Mouse (Mus musculus): ENCODE measurements around the gene Ppara. TPM values are rescaled to one million over a fixed set of nuclear protein-coding genes. Genes with fewer than 3 reads are reported as not detected.
"Not testable (repeated sequence)": the region's sequence is repeated elsewhere in the genome, so short reads cannot be mapped to it uniquely, and the experiment has no call there.

Ppara gene
- polyA plus RNA-seq, 1 experiment from 2014 or later = 10.6 TPM

DNA sequence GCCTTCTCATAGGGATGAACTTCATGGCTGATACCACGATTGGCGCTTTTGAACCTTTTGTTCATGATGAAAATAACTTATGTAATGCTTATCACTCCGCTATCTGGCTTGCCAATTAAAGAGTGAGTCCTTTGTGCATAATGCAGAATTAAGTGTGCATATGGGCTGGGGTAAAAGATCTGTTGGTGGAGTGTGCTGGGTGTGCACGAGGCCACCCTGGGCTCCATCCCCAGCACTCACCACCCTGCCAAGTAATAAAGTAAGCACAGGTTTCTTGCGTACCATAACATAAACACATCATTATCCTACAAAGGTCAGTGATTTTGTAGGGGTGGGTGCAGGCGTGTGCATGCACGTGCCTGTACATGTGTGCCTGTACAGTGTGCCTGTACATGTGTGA, 40.2 kb downstream of the Ppara start:
- WGBS = 81% methylated on average over 7 of the region's 7 CpGs
- no peak overlapping the region for H3K27ac ChIP-seq (replicated peaks in 1 of 2; ENCODE audit: control insufficient read depth in 1 of 2, insufficient read depth in 1 of 2, low read depth in 2 of 2, low read length in 2 of 2)
- no peak overlapping the region for H3K9ac ChIP-seq (ENCODE audit: low read length)

GRCm38 (mm10) chr15:85776241-85776640, 41.5 kb downstream of the Ppara start:
- Histone ChIP-seq H3K36me3 (ENCODE audit: control insufficient read depth, insufficient read depth, low read length) (no peaks in the 10 kb centered on the region), H3K27ac (replicated peaks in 1 of 2; ENCODE audit: control insufficient read depth in 1 of 2, insufficient read depth in 1 of 2, low read depth in 2 of 2, low read length in 2 of 2) (no peak overlapping the region), H3K9ac (ENCODE audit: low read length) (no peak overlapping the region), H3K4me1 (ENCODE audit: control insufficient read depth in 2 of 2, insufficient read depth in 2 of 2, low read length in 2 of 2) (0 out of 4 replicates have a peak, but pooled peaks cover 0 to 4% of the 10 kb centered on the region in 2 experiments), H3K4me3 (ENCODE audit: control insufficient read depth in 1 of 2, insufficient read depth in 1 of 2, low read depth in 1 of 2, low read length in 2 of 2) (no peak overlapping the region), H3K9me3 (ENCODE audit: control insufficient read depth, low read length) (no peaks in the 10 kb centered on the region), H3K4me2 (ENCODE audit: low read length) (no peak overlapping the region), H3K27me3 (ENCODE audit: control insufficient read depth, insufficient read depth, low read length) (no peaks in the 10 kb centered on the region)
- 68% methylated on average over 2 of the region's 2 CpGs for WGBS
- no peak for ATAC-seq (ENCODE audit: insufficient number of reproducible peaks, insufficient read depth, low FRiP score, low read depth)

More for the DNA sequence above, 40.2 kb downstream of the Ppara start:
- no peaks in the 10 kb centered on the region for H3K36me3 ChIP-seq (ENCODE audit: control insufficient read depth, insufficient read depth, low read length)
- ATAC-seq (ENCODE audit: insufficient number of reproducible peaks, insufficient read depth, low FRiP score, low read depth) = no peak
- H3K4me2 ChIP-seq (ENCODE audit: low read length) = no peak overlapping the region
- H3K27me3 ChIP-seq (ENCODE audit: control insufficient read depth, insufficient read depth, low read length) = no peaks in the 10 kb centered on the region; the same call in 1 of the 2 replicates
- H3K4me1 ChIP-seq (ENCODE audit: control insufficient read depth in 2 of 2, insufficient read depth in 2 of 2, low read length in 2 of 2) = 0 out of 4 replicates have a peak, but pooled peaks cover 0 to 4% of the 10 kb centered on the region in 2 experiments
- no peak overlapping the region for H3K4me3 ChIP-seq (ENCODE audit: control insufficient read depth in 1 of 2, insufficient read depth in 1 of 2, low read depth in 1 of 2, low read length in 2 of 2)
- H3K9me3 ChIP-seq (ENCODE audit: control insufficient read depth, low read length) = no peaks in the 10 kb centered on the region

GRCm38 (mm10) chr15:85776771-85777170, 42.0 kb downstream of the Ppara start:
- Histone ChIP-seq H3K4me1 (ENCODE audit: control insufficient read depth in 2 of 2, insufficient read depth in 2 of 2, low read length in 2 of 2) (0 out of 4 replicates have a peak, but pooled peaks cover 0 to 4% of the 10 kb centered on the region in 2 experiments), H3K27ac (replicated peaks in 1 of 2; ENCODE audit: control insufficient read depth in 1 of 2, insufficient read depth in 1 of 2, low read depth in 2 of 2, low read length in 2 of 2) (no peak overlapping the region), H3K36me3 (ENCODE audit: control insufficient read depth, insufficient read depth, low read length) (no peaks in the 10 kb centered on the region), H3K27me3 (ENCODE audit: control insufficient read depth, insufficient read depth, low read length) (no peaks in the 10 kb centered on the region), H3K9me3 (ENCODE audit: control insufficient read depth, low read length) (no peaks in the 10 kb centered on the region), H3K9ac (ENCODE audit: low read length) (no peak overlapping the region), H3K4me2 (ENCODE audit: low read length) (no peak overlapping the region), H3K4me3 (ENCODE audit: control insufficient read depth in 1 of 2, insufficient read depth in 1 of 2, low read depth in 1 of 2, low read length in 2 of 2) (no peak overlapping the region)
- no peak for ATAC-seq (ENCODE audit: insufficient number of reproducible peaks, insufficient read depth, low FRiP score, low read depth)
- WGBS = 77% methylated on average over 5 of the region's 5 CpGs

GRCm38 (mm10) chr15:85778891-85779290, 44.1 kb downstream of the Ppara start:
- not testable (repeated sequence) for H3K9ac ChIP-seq (ENCODE audit: low read length); H3K4me1 ChIP-seq (ENCODE audit: control insufficient read depth in 2 of 2, insufficient read depth in 2 of 2, low read length in 2 of 2); H3K27ac ChIP-seq (replicated peaks in 1 of 2; ENCODE audit: control insufficient read depth in 1 of 2, insufficient read depth in 1 of 2, low read depth in 2 of 2, low read length in 2 of 2); H3K27me3 ChIP-seq (ENCODE audit: control insufficient read depth, insufficient read depth, low read length); H3K36me3 ChIP-seq (ENCODE audit: control insufficient read depth, insufficient read depth, low read length); ATAC-seq (ENCODE audit: insufficient number of reproducible peaks, insufficient read depth, low FRiP score, low read depth); H3K4me3 ChIP-seq (ENCODE audit: control insufficient read depth in 1 of 2, insufficient read depth in 1 of 2, low read depth in 1 of 2, low read length in 2 of 2); H3K4me2 ChIP-seq (ENCODE audit: low read length); H3K9me3 ChIP-seq (ENCODE audit: control insufficient read depth, low read length)
- WGBS = 78% methylated on average over 6 of the region's 6 CpGs

DNA sequence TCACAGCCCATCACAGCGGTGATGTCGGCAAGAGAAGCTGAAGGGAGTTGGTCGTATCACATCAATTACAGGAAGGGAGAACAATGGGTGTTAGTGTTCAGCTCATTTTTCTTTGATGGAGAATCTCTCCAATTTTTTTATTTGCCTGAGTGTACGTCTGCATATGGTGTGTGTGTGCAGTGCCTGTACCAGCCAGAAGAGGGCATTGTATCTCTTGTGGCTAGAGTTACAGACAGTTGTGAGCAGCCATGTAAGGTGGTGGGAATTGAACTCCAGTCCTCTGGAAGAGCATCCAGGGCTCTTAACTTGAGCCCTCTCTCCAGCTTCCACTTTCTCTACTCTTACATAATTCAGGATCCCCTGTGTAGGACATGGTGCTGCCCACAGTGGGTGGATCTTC, 48.4 kb downstream of the Ppara start:
- H3K36me3 ChIP-seq (ENCODE audit: control insufficient read depth, insufficient read depth, low read length) = no peaks in the 10 kb centered on the region
- H3K4me2 ChIP-seq (ENCODE audit: low read length) = no peak overlapping the region
- WGBS = 88% methylated on average over 4 of the region's 4 CpGs
- H3K4me3 ChIP-seq (ENCODE audit: control insufficient read depth in 1 of 2, insufficient read depth in 1 of 2, low read depth in 1 of 2, low read length in 2 of 2) = no peak overlapping the region
- no peak overlapping the region for H3K9ac ChIP-seq (ENCODE audit: low read length)
- H3K4me1 ChIP-seq (ENCODE audit: control insufficient read depth in 2 of 2, insufficient read depth in 2 of 2, low read length in 2 of 2) = peaks cover 8 to 11% of the 10 kb centered on the region in 2 experiments
- H3K9me3 ChIP-seq (ENCODE audit: control insufficient read depth, low read length) = no peaks in the 10 kb centered on the region
- no peak for ATAC-seq (ENCODE audit: insufficient number of reproducible peaks, insufficient read depth, low FRiP score, low read depth)
- no peak overlapping the region for H3K27ac ChIP-seq (replicated peaks in 1 of 2; ENCODE audit: control insufficient read depth in 1 of 2, insufficient read depth in 1 of 2, low read depth in 2 of 2, low read length in 2 of 2)
- H3K27me3 ChIP-seq (ENCODE audit: control insufficient read depth, insufficient read depth, low read length) = no peaks in the 10 kb centered on the region

GRCm38 (mm10) chr15:85784341-85784740, 49.6 kb downstream of the Ppara start:
- H3K9ac ChIP-seq (ENCODE audit: low read length) = no peak overlapping the region
- no peaks in the 10 kb centered on the region for H3K36me3 ChIP-seq (ENCODE audit: control insufficient read depth, insufficient read depth, low read length)
- peaks cover 16% of the 10 kb centered on the region in 2 experiments for H3K4me1 ChIP-seq (ENCODE audit: control insufficient read depth in 2 of 2, insufficient read depth in 2 of 2, low read length in 2 of 2)
- no peak overlapping the region for H3K27ac ChIP-seq (replicated peaks in 1 of 2; ENCODE audit: control insufficient read depth in 1 of 2, insufficient read depth in 1 of 2, low read depth in 2 of 2, low read length in 2 of 2)
- H3K4me2 ChIP-seq (ENCODE audit: low read length) = no peak overlapping the region
- no peak for ATAC-seq (ENCODE audit: insufficient number of reproducible peaks, insufficient read depth, low FRiP score, low read depth)
- no peaks in the 10 kb centered on the region for H3K9me3 ChIP-seq (ENCODE audit: control insufficient read depth, low read length)
- no peak overlapping the region for H3K4me3 ChIP-seq (ENCODE audit: control insufficient read depth in 1 of 2, insufficient read depth in 1 of 2, low read depth in 1 of 2, low read length in 2 of 2)
- H3K27me3 ChIP-seq (ENCODE audit: control insufficient read depth, insufficient read depth, low read length) = no peaks in the 10 kb centered on the region
- 80% methylated on average over 3 of the region's 3 CpGs for WGBS

- WGBS = 36% methylated on average over 5 of the region's 5 CpGs
- Histone ChIP-seq H3K9me3 (ENCODE audit: control insufficient read depth, low read length) (no peaks in the 10 kb centered on the region), H3K4me3 (ENCODE audit: control insufficient read depth in 1 of 2, insufficient read depth in 1 of 2, low read depth in 1 of 2, low read length in 2 of 2) (no peak overlapping the region), H3K4me2 (ENCODE audit: low read length) (no peak overlapping the region), H3K27ac (replicated peaks in 1 of 2; ENCODE audit: control insufficient read depth in 1 of 2, insufficient read depth in 1 of 2, low read depth in 2 of 2, low read length in 2 of 2) (no peak overlapping the region), H3K9ac (ENCODE audit: low read length) (no peak overlapping the region), H3K4me1 (ENCODE audit: control insufficient read depth in 2 of 2, insufficient read depth in 2 of 2, low read length in 2 of 2) (peaks cover 16% of the 10 kb centered on the region in 2 experiments), H3K36me3 (ENCODE audit: control insufficient read depth, insufficient read depth, low read length) (peaks cover 10% of the 10 kb centered on the region; the same call in 1 of the 2 replicates), H3K27me3 (ENCODE audit: control insufficient read depth, insufficient read depth, low read length) (no peaks in the 10 kb centered on the region)
- ATAC-seq (ENCODE audit: insufficient number of reproducible peaks, insufficient read depth, low FRiP score, low read depth) = 0 out of 2 replicates have a peak, but pooled peaks have one; percentile 47
Observed at GRCm38 (mm10) chr15:85786711-85787110, 51.9 kb downstream of the Ppara start.

- H3K4me2 ChIP-seq (ENCODE audit: low read length) = no peak overlapping the region
- peaks cover 16 to 19% of the 10 kb centered on the region in 2 experiments for H3K4me1 ChIP-seq (ENCODE audit: control insufficient read depth in 2 of 2, insufficient read depth in 2 of 2, low read length in 2 of 2)
- ATAC-seq (ENCODE audit: insufficient number of reproducible peaks, insufficient read depth, low FRiP score, low read depth) = no peak
- 84% methylated on average over 6 of the region's 6 CpGs for WGBS
- no peaks in the 10 kb centered on the region for H3K9me3 ChIP-seq (ENCODE audit: control insufficient read depth, low read length)
- no peak overlapping the region for H3K4me3 ChIP-seq (ENCODE audit: control insufficient read depth in 1 of 2, insufficient read depth in 1 of 2, low read depth in 1 of 2, low read length in 2 of 2)
- H3K9ac ChIP-seq (ENCODE audit: low read length) = no peak overlapping the region
- peaks cover 10% of the 10 kb centered on the region; the same call in 1 of the 2 replicates for H3K36me3 ChIP-seq (ENCODE audit: control insufficient read depth, insufficient read depth, low read length)
- no peaks in the 10 kb centered on the region for H3K27me3 ChIP-seq (ENCODE audit: control insufficient read depth, insufficient read depth, low read length)
- H3K27ac ChIP-seq (replicated peaks in 1 of 2; ENCODE audit: control insufficient read depth in 1 of 2, insufficient read depth in 1 of 2, low read depth in 2 of 2, low read length in 2 of 2) = no peak overlapping the region
Observed at GRCm38 (mm10) chr15:85787482-85787881, 52.7 kb downstream of the Ppara start.

Measured in heart, embryonic 14.5 days (tissue).